In genomic region chr10:128411211-128412054, GRCm38 (mm10) we compare ENCODE assay signal across 8 mouse cellular contexts. TPM values are rescaled to one million over a fixed set of nuclear protein-coding genes. Genes with fewer than 3 reads are reported as not detected.
DNase-seq lines count a peak whose midpoint lies in the region; ATAC-seq and TF ChIP-seq lines count a peak whose summit lies in the region.

Gene Nabp2 (minus strand): TSS chr10:128411492.
Gene Rnf41 (plus strand): TSS chr10:128411657.

- WGBS in forebrain, embryonic 10.5 days, result under 1% methylated on average over 50 of the region's 50 CpGs
- WGBS in heart, embryonic 15.5 days, result under 1% methylated on average over 50 of the region's 50 CpGs
- under 1% methylated on average over 50 of the region's 50 CpGs for WGBS in liver, embryonic 14.5 days (ENCODE audit: insufficient replicate concordance)
- WGBS in neural tube, embryonic 11.5 days, result 0% methylated on average over 42 of the region's 50 CpGs
- WGBS in stomach, postnatal 0 days, result under 1% methylated on average over 44 of the region's 50 CpGs

- peak within 1 kb of the TSS; percentile 93 for H3K4me2 ChIP-seq in heart, embryonic 15.5 days
- peak within 1 kb of the TSS; percentile 86 for H3K4me2 ChIP-seq in liver, embryonic 14.5 days (ENCODE audit: low read depth)
- peak within 1 kb of the TSS; percentile 91 for H3K4me2 ChIP-seq in neural tube, embryonic 11.5 days (ENCODE audit: low read depth)
- H3K4me2 ChIP-seq in stomach, postnatal 0 days (replicated peaks; ENCODE audit: low read depth), result peak within 1 kb of the TSS; percentile 87

- peak within 1 kb of the TSS; percentile 84 for H3K9ac ChIP-seq in heart, embryonic 15.5 days
- H3K9ac ChIP-seq in liver, embryonic 14.5 days (replicated peaks), result peak within 1 kb of the TSS; percentile 77
- H3K9ac ChIP-seq in neural tube, embryonic 11.5 days (ENCODE audit: low read length), result peak within 1 kb of the TSS; percentile 84
- peak within 1 kb of the TSS; percentile 83 for H3K9ac ChIP-seq in stomach, postnatal 0 days (ENCODE audit: low read length)

- TF ChIP-seq EP300 in liver, embryonic 14.5 days (IDR thresholded peaks at IDR 0.05; ENCODE audit: low read depth), result no peak
- TF ChIP-seq EP300 in stomach, postnatal 0 days (optimal IDR thresholded peaks at IDR 0.05), result peak; percentile 47

- peak; percentile 88 to 93 for DNase-seq in CD8-positive naive resting alpha-beta T cell, adult 2 months (ENCODE audit: low read depth in 2 of 2, low spot score in 2 of 2)
- DNase-seq in c-Kit-positive CD71-negative TER-119-negative erythroid progenitor cells, embryonic 14.5 days (ENCODE audit: low read depth), result peak; percentile 98
- peak; percentile 99 for DNase-seq in forebrain, embryonic 10.5 days (ENCODE audit: extremely low spot score, low spot score)
- peak; percentile 98 for DNase-seq in kidney, postnatal 25 days
- DNase-seq in liver, embryonic 14.5 days (ENCODE audit: low read depth in 3 of 3, low spot score in 3 of 3), result peak; percentile 89 to 91 (median 90)
- DNase-seq in neural tube, embryonic 11.5 days (ENCODE audit: low spot score), result peak; percentile 99
- DNase-seq in stomach, postnatal 0 days (ENCODE audit: low spot score), result peak; percentile 96

- peaks cover 53% of the 10 kb centered on the region for H3K36me3 ChIP-seq in forebrain, embryonic 10.5 days (replicated peaks)
- H3K36me3 ChIP-seq in heart, embryonic 15.5 days, result peaks cover 22% of the 10 kb centered on the region
- H3K36me3 ChIP-seq in liver, embryonic 14.5 days (replicated peaks; ENCODE audit: control insufficient read depth, insufficient read depth, low read depth), result no peaks in the 10 kb centered on the region
- peaks cover 7% of the 10 kb centered on the region; the same call in 1 of the 2 replicates for H3K36me3 ChIP-seq in neural tube, embryonic 11.5 days (ENCODE audit: control insufficient read depth, insufficient read depth, low read length)
- H3K36me3 ChIP-seq in stomach, postnatal 0 days (ENCODE audit: control insufficient read depth, insufficient read depth, low read length), result no peaks in the 10 kb centered on the region; the same call in 1 of the 2 replicates

- H3K4me3 ChIP-seq in forebrain, embryonic 10.5 days, result peak within 1 kb of the TSS; percentile 99
- H3K4me3 ChIP-seq in heart, embryonic 15.5 days, result peak within 1 kb of the TSS; percentile 87
- peak within 1 kb of the TSS; percentile 79 to 93 for H3K4me3 ChIP-seq in liver, embryonic 14.5 days (ENCODE audit: insufficient read depth in 1 of 2, low read depth in 2 of 2, low read length in 2 of 2)
- peak within 1 kb of the TSS; percentile 92 for H3K4me3 ChIP-seq in neural tube, embryonic 11.5 days (ENCODE audit: low read depth, low read length)
- H3K4me3 ChIP-seq in stomach, postnatal 0 days (ENCODE audit: low read depth, low read length), result peak within 1 kb of the TSS; percentile 93

- H3K4me1 ChIP-seq in forebrain, embryonic 10.5 days, result peaks cover 55% of the 10 kb centered on the region
- H3K4me1 ChIP-seq in heart, embryonic 15.5 days (replicated peaks), result peaks cover 40% of the 10 kb centered on the region
- H3K4me1 ChIP-seq in liver, embryonic 14.5 days (replicated peaks; ENCODE audit: control insufficient read depth in 2 of 2, insufficient read depth in 2 of 2, low read length in 1 of 2), result peaks cover 8 to 24% of the 10 kb centered on the region in 2 experiments
- H3K4me1 ChIP-seq in neural tube, embryonic 11.5 days (ENCODE audit: control insufficient read depth, insufficient read depth, low read length), result peaks cover 23% of the 10 kb centered on the region
- no peaks in the 10 kb centered on the region; the same call in 1 of the 2 replicates for H3K4me1 ChIP-seq in stomach, postnatal 0 days (replicated peaks; ENCODE audit: control insufficient read depth, insufficient read depth)

- H3K27ac ChIP-seq in forebrain, embryonic 10.5 days, result peak within 1 kb of the TSS; percentile 96
- peak within 1 kb of the TSS; percentile 97 for H3K27ac ChIP-seq in heart, embryonic 15.5 days
- peak within 1 kb of the TSS; percentile 79 for H3K27ac ChIP-seq in liver, embryonic 14.5 days
- peak within 1 kb of the TSS; percentile 76 for H3K27ac ChIP-seq in neural tube, embryonic 11.5 days (ENCODE audit: low read depth, low read length)
- H3K27ac ChIP-seq in stomach, postnatal 0 days (replicated peaks), result peak within 1 kb of the TSS; percentile 96

- no peaks in the 10 kb centered on the region for H3K9me3 ChIP-seq in forebrain, embryonic 10.5 days
- H3K9me3 ChIP-seq in heart, embryonic 15.5 days (replicated peaks), result no peaks in the 10 kb centered on the region
- H3K9me3 ChIP-seq in liver, embryonic 14.5 days (ENCODE audit: control insufficient read depth, low read length), result no peaks in the 10 kb centered on the region
- no peaks in the 10 kb centered on the region for H3K9me3 ChIP-seq in neural tube, embryonic 11.5 days (ENCODE audit: control insufficient read depth, low read length)
- no peaks in the 10 kb centered on the region for H3K9me3 ChIP-seq in stomach, postnatal 0 days (ENCODE audit: control insufficient read depth, low read length)

- ATAC-seq in heart, embryonic 15.5 days (replicated peaks; ENCODE audit: insufficient number of reproducible peaks, insufficient read depth, low FRiP score, low read depth), result peak; percentile 89
- ATAC-seq in liver, embryonic 14.5 days (ENCODE audit: insufficient read depth), result peak; percentile 76
- ATAC-seq in neural tube, embryonic 11.5 days (ENCODE audit: insufficient read depth, low FRiP score, low TSS enrichment), result peak; percentile 87
- peak; percentile 88 for ATAC-seq in stomach, postnatal 0 days (ENCODE audit: low FRiP score, low TSS enrichment)

- H3K27me3 ChIP-seq in forebrain, embryonic 10.5 days (ENCODE audit: poor library complexity, severe bottlenecking), result no peaks in the 10 kb centered on the region
- no peaks in the 10 kb centered on the region for H3K27me3 ChIP-seq in heart, embryonic 15.5 days
- H3K27me3 ChIP-seq in liver, embryonic 14.5 days (ENCODE audit: control insufficient read depth, insufficient read depth, low read length), result no peaks in the 10 kb centered on the region
- no peaks in the 10 kb centered on the region for H3K27me3 ChIP-seq in neural tube, embryonic 11.5 days (ENCODE audit: control insufficient read depth, insufficient read depth, low read length)
- no peaks in the 10 kb centered on the region for H3K27me3 ChIP-seq in stomach, postnatal 0 days (ENCODE audit: control insufficient read depth, insufficient read depth, low read length)

- TF ChIP-seq CTCF in liver, embryonic 14.5 days (IDR thresholded peaks at IDR 0.05; ENCODE audit: low read depth), result no peak
- no peak; the same call in 1 of the 2 replicates for TF ChIP-seq CTCF in stomach, postnatal 0 days (IDR thresholded peaks at IDR 0.05; ENCODE audit: low read depth)

RNA-seq across cellular contexts. Expression of gene Nabp2, which starts in this region (rescaled TPM):
- polyA plus RNA-seq in forebrain, embryonic 10.5 days (2016; fragmentation: Nextera tagmentation; extraction: Ambion mirVana), result 161 and 164 TPM in 2 replicates
- 52.6 and 58.9 TPM in 2 replicates for polyA plus RNA-seq in heart, embryonic 15.5 days (2015; fragmentation: Nextera tagmentation; extraction: Ambion mirVana)
- 24.2 and 25.4 TPM in 2 replicates for polyA plus RNA-seq in liver, embryonic 14.5 days (2012; rRNA removed)
- polyA plus RNA-seq in liver, embryonic 14.5 days (2014; fragmentation: Nextera tagmentation; extraction: Ambion mirVana), result 45.4 and 48.7 TPM in 2 replicates
- polyA plus RNA-seq in neural tube, embryonic 11.5 days (2014; fragmentation: Nextera tagmentation; extraction: Ambion mirVana), result 115 and 127 TPM in 2 replicates
- 53.5 and 54.4 TPM in 2 replicates for polyA plus RNA-seq in stomach, postnatal 0 days (2015; fragmentation: Nextera tagmentation; extraction: Ambion mirVana)

RNA-seq across cellular contexts. Expression of gene Rnf41, which starts in this region (rescaled TPM):
- polyA plus RNA-seq in forebrain, embryonic 10.5 days (2016; fragmentation: Nextera tagmentation; extraction: Ambion mirVana), result 40.9 and 42.9 TPM in 2 replicates
- 25.5 and 29.0 TPM in 2 replicates for polyA plus RNA-seq in heart, embryonic 15.5 days (2015; fragmentation: Nextera tagmentation; extraction: Ambion mirVana)
- 5.0 and 5.9 TPM in 2 replicates for polyA plus RNA-seq in liver, embryonic 14.5 days (2012; rRNA removed)
- 4.8 and 6.2 TPM in 2 replicates for polyA plus RNA-seq in liver, embryonic 14.5 days (2014; fragmentation: Nextera tagmentation; extraction: Ambion mirVana)
- polyA plus RNA-seq in neural tube, embryonic 11.5 days (2014; fragmentation: Nextera tagmentation; extraction: Ambion mirVana), result 43.5 and 46.8 TPM in 2 replicates
- 18.9 and 20.1 TPM in 2 replicates for polyA plus RNA-seq in stomach, postnatal 0 days (2015; fragmentation: Nextera tagmentation; extraction: Ambion mirVana)

Comparison
In these comparisons a context has a peak if more than half of its experiments do, and no peak if none do; other contexts are left out.
1. Peak in every context shown above with its lines: DNase-seq, ATAC-seq, H3K4me3 ChIP-seq and H3K27ac ChIP-seq.